ENCODE assay signal across 8 mouse cellular contexts in the genomic region with DNA sequence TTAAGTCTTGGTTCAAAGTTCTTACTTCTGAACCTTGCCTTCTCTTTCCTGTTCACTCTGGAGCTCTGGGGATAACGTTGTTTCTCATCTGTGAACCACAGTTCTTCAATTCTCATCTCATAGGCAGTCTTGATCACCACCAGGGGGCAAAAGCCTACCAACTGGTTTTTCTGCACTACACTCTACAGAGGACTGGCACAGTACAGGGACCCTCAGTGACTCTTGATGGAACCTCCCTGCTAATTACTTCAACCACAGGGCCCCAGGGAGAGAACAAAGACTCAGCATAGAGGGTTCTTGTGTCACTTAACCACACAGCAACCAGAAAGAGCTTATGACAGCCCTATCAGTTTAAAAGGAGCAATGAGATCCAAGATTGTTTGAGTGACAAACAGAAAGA. TPM values are rescaled to one million over a fixed set of nuclear protein-coding genes. Genes with fewer than 3 reads are reported as not detected.
DNase-seq lines count a peak whose midpoint lies in the region; ATAC-seq and TF ChIP-seq lines count a peak whose summit lies in the region.

No protein-coding gene starts in this region.

- H3K4me2 ChIP-seq in forebrain, embryonic 14.5 days (ENCODE audit: low read length): no peak overlapping the region; the same call in 1 of the 2 replicates
- no peak overlapping the region for H3K4me2 ChIP-seq in lung, embryonic 14.5 days

- DNase-seq in MEL-GATA-1-ER (ENCODE audit: extremely low read depth, low read depth): peak; percentile 84
- DNase-seq in c-Kit-positive CD71-positive TER-119-positive erythroid progenitor cells, embryonic 14.5 days (ENCODE audit: low spot score): peak; percentile 67
- DNase-seq in forebrain, embryonic 14.5 days (ENCODE audit: low spot score): peak; percentile 87
- DNase-seq in heart, postnatal 10 days: peak; percentile 80 to 82
- DNase-seq in layer of hippocampus, adult 2 months (ENCODE audit: low spot score in 2 of 2): peak; percentile 62 to 68
- peak; percentile 84 for DNase-seq in lung, embryonic 14.5 days
- DNase-seq in thymus, adult 2 months: peak; percentile 70

- ATAC-seq in forebrain, embryonic 14.5 days: peak; percentile 49
- peak; percentile 67 for ATAC-seq in lung, embryonic 14.5 days (ENCODE audit: insufficient read depth)
- ATAC-seq in neutrophil, adult 5-6 weeks (ENCODE audit: extremely low read depth, insufficient number of reproducible peaks, low FRiP score, poor library complexity, severe bottlenecking): peak; percentile 78

- intact Hi-C loops in heart, postnatal 10 days (cut with DNase I): loop anchor here (1.0 to 5.0 kb wide), 4 partner anchors 94 to 253 kb away; no protein-coding TSS in a partner anchor

- H3K27ac ChIP-seq in forebrain, embryonic 14.5 days (ENCODE audit: low read depth, low read length): no peak overlapping the region
- H3K27ac ChIP-seq in layer of hippocampus, adult 2 months: peak overlapping the region; percentile 98; the same call in 1 of the 2 replicates
- no peak overlapping the region for H3K27ac ChIP-seq in lung, embryonic 14.5 days (ENCODE audit: low read depth)
- no peak overlapping the region for H3K27ac ChIP-seq in thymus, adult 2 months (ENCODE audit: control insufficient read depth, insufficient read depth, low read length)

- H3K4me1 ChIP-seq in forebrain, embryonic 14.5 days (ENCODE audit: control insufficient read depth, insufficient read depth, low read length): peaks cover 13% of the 10 kb centered on the region
- H3K4me1 ChIP-seq in lung, embryonic 14.5 days (ENCODE audit: insufficient read depth): 0 out of 2 replicates have a peak, but pooled peaks cover 6% of the 10 kb centered on the region
- H3K4me1 ChIP-seq in thymus, adult 2 months (replicated peaks; ENCODE audit: control insufficient read depth, insufficient read depth, low read length): peaks cover 3% of the 10 kb centered on the region; the same call in 1 of the 2 replicates

- H3K36me3 ChIP-seq in forebrain, embryonic 14.5 days (ENCODE audit: control insufficient read depth, insufficient read depth, low read length): no peaks in the 10 kb centered on the region
- no peaks in the 10 kb centered on the region for H3K36me3 ChIP-seq in lung, embryonic 14.5 days (ENCODE audit: insufficient read depth)
- H3K36me3 ChIP-seq in thymus, adult 2 months (ENCODE audit: control insufficient read depth, insufficient read depth, low read length): no peaks in the 10 kb centered on the region

- no peaks in the 10 kb centered on the region for H3K27me3 ChIP-seq in forebrain, embryonic 14.5 days (replicated peaks; ENCODE audit: control insufficient read depth, insufficient read depth, low read length)
- H3K27me3 ChIP-seq in lung, embryonic 14.5 days (ENCODE audit: insufficient read depth, low read length): no peaks in the 10 kb centered on the region
- H3K27me3 ChIP-seq in thymus, adult 2 months (ENCODE audit: control insufficient read depth, insufficient read depth, low read length): no peaks in the 10 kb centered on the region

- WGBS in forebrain, embryonic 14.5 days: 3% methylated on average over 1 of the region's 1 CpGs
- 0% methylated on average over 1 of the region's 1 CpGs for WGBS in lung, embryonic 14.5 days
- WGBS in thymus, adult 2 months: 0% methylated on average over 1 of the region's 1 CpGs

- TF ChIP-seq CTCF in layer of hippocampus, adult 2 months (conservative IDR thresholded peaks at IDR 0.05): peak; percentile 92
- peak; percentile 84 for TF ChIP-seq CTCF in lung, embryonic 14.5 days (IDR thresholded peaks at IDR 0.05; ENCODE audit: low read depth)
- TF ChIP-seq CTCF in thymus, adult 2 months (IDR thresholded peaks at IDR 0.05; ENCODE audit: borderline replicate concordance, control insufficient read depth, extremely low read depth, insufficient read depth, low read length, poor library complexity): no peak

- H3K4me3 ChIP-seq in forebrain, embryonic 14.5 days (ENCODE audit: low read depth, low read length): no peak overlapping the region
- H3K4me3 ChIP-seq in layer of hippocampus, adult 2 months: peak overlapping the region; percentile 85
- H3K4me3 ChIP-seq in lung, embryonic 14.5 days (ENCODE audit: low read depth, low read length): no peak overlapping the region
- no peak overlapping the region for H3K4me3 ChIP-seq in thymus, adult 2 months (ENCODE audit: control insufficient read depth, insufficient read depth, low read length)

- H3K9me3 ChIP-seq in forebrain, embryonic 14.5 days (replicated peaks; ENCODE audit: control insufficient read depth, low read length): no peaks in the 10 kb centered on the region
- no peaks in the 10 kb centered on the region for H3K9me3 ChIP-seq in lung, embryonic 14.5 days (ENCODE audit: low read depth, low read length)

- no peak for TF ChIP-seq POLR2A in thymus, adult 2 months (IDR thresholded peaks at IDR 0.05; ENCODE audit: control insufficient read depth, extremely low read depth, insufficient read depth, low read length, poor library complexity)

- no peak overlapping the region for H3K9ac ChIP-seq in forebrain, embryonic 14.5 days (ENCODE audit: low read length)
- H3K9ac ChIP-seq in lung, embryonic 14.5 days: no peak overlapping the region

RNA-seq across cellular contexts. Expression of a gene that starts 1.3 kb away (rescaled TPM):
- 15.5 and 18.7 TPM in 2 replicates for polyA plus RNA-seq in forebrain, embryonic 14.5 days (2014; fragmentation: Nextera tagmentation; extraction: Ambion mirVana)
- 10 to 100 TPM; 97.0 to 97.2 TPM for total RNA-seq in heart, postnatal 10 days (2021)
- total RNA-seq in layer of hippocampus, adult 2 months (2021): 10 to 100 TPM; 33.6 to 35.9 TPM
- 13.8 and 15.5 TPM in 2 replicates for polyA plus RNA-seq in lung, embryonic 14.5 days (2014; fragmentation: Nextera tagmentation; extraction: Ambion mirVana)
- 408 and 463 TPM in 2 replicates for total RNA-seq in neutrophil, adult 5-6 weeks (2017)
- polyA plus RNA-seq in thymus, adult 2 months (2012; rRNA removed): 28.6 and 30.0 TPM in 2 replicates

RNA-seq across cellular contexts. Expression of a gene that starts 26.0 kb away (rescaled TPM):
- 0.49 and 0.74 TPM in 2 replicates for polyA plus RNA-seq in forebrain, embryonic 14.5 days (2014; fragmentation: Nextera tagmentation; extraction: Ambion mirVana)
- total RNA-seq in heart, postnatal 10 days (2021): under 1 TPM; 0.57 to 0.69 TPM
- 1 to 10 TPM; 2.9 to 5.6 TPM for total RNA-seq in layer of hippocampus, adult 2 months (2021)
- polyA plus RNA-seq in lung, embryonic 14.5 days (2014; fragmentation: Nextera tagmentation; extraction: Ambion mirVana): 0.15 and 0.29 TPM in 2 replicates
- 3.4 and 5.0 TPM in 2 replicates for total RNA-seq in neutrophil, adult 5-6 weeks (2017)
- 1.1 TPM in 2 replicates for polyA plus RNA-seq in thymus, adult 2 months (2012; rRNA removed)
